Mouse (Mus musculus) brain, embryonic 14.5 days (tissue): ENCODE data around the gene Cux2. TPM values are rescaled to one million over a fixed set of nuclear protein-coding genes. Genes with fewer than 3 reads are reported as not detected.
A peak's percentile ranks its signal among the peaks of the same experiment; 100 is the strongest.

Experiments used
- DNase-seq: peaks from one replicate; pipeline ENCODE4 v3.0.0-alpha.2; 2011; ENCODE audit warnings: low read depth
- CTCF ChIP-seq: fragments of 200-500 bp; IDR thresholded peaks from 2 replicates; pipeline ENCODE4 v1.5.1; 2012; ENCODE audit warnings: inconsistent platforms, mild to moderate bottlenecking, moderate library complexity, borderline replicate concordance; ENCODE audit not compliant: insufficient read depth, insufficient read length; ENCODE audit errors: extremely low read depth
- POLR2A ChIP-seq: fragments of 200-500 bp; IDR thresholded peaks from 2 replicates; pipeline ENCODE4 v1.6.1; 2012; ENCODE audit warnings: mild to moderate bottlenecking, inconsistent platforms, borderline replicate concordance; ENCODE audit not compliant: poor library complexity, insufficient read depth, insufficient read length, severe bottlenecking; ENCODE audit errors: extremely low read depth
- polyA plus RNA-seq: library from polyadenylated mRNA; depleted of rRNA; stranded (reverse); fragments of >200 nt; gene quantifications from 2 replicates; pipeline ENCODE4 v1.2.3, GENCODE M21; 2012

Gene Cux2
- polyA plus RNA-seq, 1 experiment = 52.6 TPM

GRCm38 (mm10) chr5:121821116-121821515, 228.8 kb downstream of the Cux2 start:
- DNase-seq = no peak
- TF ChIP-seq CTCF (no peak), POLR2A (no peak)

- TF ChIP-seq CTCF = no peak
- no peak for TF ChIP-seq POLR2A
- no peak for DNase-seq
These were observed 229.2 kb downstream of the Cux2 start for GRCm38 (mm10) chr5:121820657-121821056.

GRCm38 (mm10) chr5:121820161-121820560, 229.7 kb downstream of the Cux2 start:
- DNase-seq = no peak
- TF ChIP-seq CTCF = no peak
- TF ChIP-seq POLR2A = no peak

- DNase-seq = no peak
- TF ChIP-seq POLR2A = no peak
- no peak for TF ChIP-seq CTCF
These were observed 230.3 kb downstream of the Cux2 start for GRCm38 (mm10) chr5:121819559-121819958.

- DNase-seq = no peak
- TF ChIP-seq CTCF (no peak), POLR2A (no peak)
These were observed 231.0 kb downstream of the Cux2 start for GRCm38 (mm10) chr5:121818862-121819261.

- TF ChIP-seq POLR2A (no peak), CTCF (no peak)
- DNase-seq = no peak
These were observed 231.5 kb downstream of the Cux2 start for GRCm38 (mm10) chr5:121818401-121818800.

GRCm38 (mm10) chr5:121817551-121817950, 232.4 kb downstream of the Cux2 start:
- DNase-seq = no peak
- TF ChIP-seq CTCF = no peak
- TF ChIP-seq POLR2A = no peak

GRCm38 (mm10) chr5:121816611-121817010, 233.3 kb downstream of the Cux2 start:
- no peak for TF ChIP-seq POLR2A
- TF ChIP-seq CTCF = no peak
- DNase-seq = no peak

- TF ChIP-seq CTCF (no peak), POLR2A (no peak)
- DNase-seq = no peak
These were observed 234.0 kb downstream of the Cux2 start for GRCm38 (mm10) chr5:121815867-121816380.

- DNase-seq = peak; percentile 72
- TF ChIP-seq CTCF (peak; percentile 55; the same call in 1 of the 2 replicates), POLR2A (no peak)
These were observed 234.8 kb downstream of the Cux2 start for GRCm38 (mm10) chr5:121815067-121815466.

GRCm38 (mm10) chr5:121813744-121814143, 236.2 kb downstream of the Cux2 start:
- DNase-seq = no peak
- TF ChIP-seq POLR2A = no peak
- TF ChIP-seq CTCF = no peak

- no peak for TF ChIP-seq CTCF
- TF ChIP-seq POLR2A = no peak
- DNase-seq = no peak
These were observed 237.2 kb downstream of the Cux2 start for GRCm38 (mm10) chr5:121812526-121813243.

GRCm38 (mm10) chr5:121811485-121811931, 238.4 kb downstream of the Cux2 start:
- DNase-seq = no peak

More at GRCm38 (mm10) chr5:121811485-121811931, 238.4 kb downstream of the Cux2 start:
- TF ChIP-seq CTCF = no peak
- no peak for TF ChIP-seq POLR2A
